Mouse (Mus musculus): Measurements from ENCODE around the gene Tor1b. TPM values are rescaled to one million over a fixed set of nuclear protein-coding genes. Genes with fewer than 3 reads are reported as not detected.
"Not testable (repeated sequence)": the region's sequence is repeated elsewhere in the genome, so short reads cannot be mapped to it uniquely, and the experiment has no call there.

Gene Tor1b
- polyA plus RNA-seq, 1 experiment from 2014 or later, result 39.1 TPM

DNA sequence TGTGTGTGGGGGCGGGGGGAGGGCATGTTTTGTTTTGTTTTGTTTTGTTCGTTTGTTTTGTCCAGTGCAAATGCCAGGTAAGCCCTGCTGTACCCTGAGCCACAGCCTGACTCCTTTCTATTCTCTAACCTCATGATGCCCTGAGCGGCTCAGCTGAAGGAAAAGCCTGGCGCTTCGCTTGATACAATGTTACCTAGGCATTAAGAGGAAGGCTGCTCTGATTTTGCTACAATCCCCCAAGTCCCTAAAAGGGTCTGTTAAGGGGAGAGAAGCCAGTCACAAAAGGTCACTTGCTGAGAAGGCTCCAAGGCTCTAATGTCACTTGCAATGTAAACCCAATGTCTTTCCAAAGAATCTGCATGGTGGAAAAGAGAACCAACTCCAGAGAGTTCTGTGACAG lies 37.4 kb upstream of the Tor1b start:
- Histone ChIP-seq H3K9me3 (ENCODE audit: control insufficient read depth, low read depth, low read length) (no peaks in the 10 kb centered on the region), H3K4me1 (ENCODE audit: control insufficient read depth, insufficient read depth, low read length) (0 out of 2 replicates have a peak, but pooled peaks cover 3% of the 10 kb centered on the region), H3K4me2 (replicated peaks; ENCODE audit: low read depth, low read length) (no peak overlapping the region), H3K36me3 (ENCODE audit: control insufficient read depth, insufficient read depth, low read length) (no peaks in the 10 kb centered on the region), H3K4me3 (ENCODE audit: low read depth, low read length) (no peak overlapping the region), H3K27me3 (ENCODE audit: control insufficient read depth, insufficient read depth, low read length) (no peaks in the 10 kb centered on the region), H3K9ac (replicated peaks; ENCODE audit: low read depth, low read length) (no peak overlapping the region), H3K27ac (ENCODE audit: low read length) (no peak overlapping the region)
- 84% methylated on average over 5 of the region's 5 CpGs for WGBS
- no peak for ATAC-seq (ENCODE audit: insufficient number of reproducible peaks, insufficient read depth, low FRiP score, low read depth)

DNA sequence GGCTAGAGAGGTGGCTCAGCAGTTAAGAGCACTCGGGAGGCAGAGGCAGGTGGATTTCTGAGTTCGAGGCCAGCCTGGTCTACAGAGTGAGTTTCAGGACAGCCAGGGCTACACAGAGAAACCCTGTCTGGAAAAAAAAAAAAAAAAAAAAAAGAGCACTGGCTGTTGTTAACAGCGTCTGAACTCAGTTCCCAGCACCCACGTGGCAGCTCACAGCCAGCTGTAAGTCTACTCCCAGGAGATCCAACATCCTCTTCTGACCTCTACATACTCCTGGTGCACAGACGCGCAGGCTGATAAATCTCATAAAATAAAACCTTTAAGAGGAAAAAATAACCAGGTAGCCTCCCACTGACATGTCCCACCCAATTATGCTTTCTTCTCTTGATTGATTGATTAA lies 36.8 kb upstream of the Tor1b start:
- H3K27me3 ChIP-seq (ENCODE audit: control insufficient read depth, insufficient read depth, low read length); ATAC-seq (ENCODE audit: insufficient number of reproducible peaks, insufficient read depth, low FRiP score, low read depth); H3K36me3 ChIP-seq (ENCODE audit: control insufficient read depth, insufficient read depth, low read length); H3K4me2 ChIP-seq (replicated peaks; ENCODE audit: low read depth, low read length); H3K4me3 ChIP-seq (ENCODE audit: low read depth, low read length); H3K9ac ChIP-seq (replicated peaks; ENCODE audit: low read depth, low read length); H3K9me3 ChIP-seq (ENCODE audit: control insufficient read depth, low read depth, low read length); H3K27ac ChIP-seq (ENCODE audit: low read length); H3K4me1 ChIP-seq (ENCODE audit: control insufficient read depth, insufficient read depth, low read length): not testable (repeated sequence)
- 80% methylated on average over 6 of the region's 6 CpGs for WGBS

DNA sequence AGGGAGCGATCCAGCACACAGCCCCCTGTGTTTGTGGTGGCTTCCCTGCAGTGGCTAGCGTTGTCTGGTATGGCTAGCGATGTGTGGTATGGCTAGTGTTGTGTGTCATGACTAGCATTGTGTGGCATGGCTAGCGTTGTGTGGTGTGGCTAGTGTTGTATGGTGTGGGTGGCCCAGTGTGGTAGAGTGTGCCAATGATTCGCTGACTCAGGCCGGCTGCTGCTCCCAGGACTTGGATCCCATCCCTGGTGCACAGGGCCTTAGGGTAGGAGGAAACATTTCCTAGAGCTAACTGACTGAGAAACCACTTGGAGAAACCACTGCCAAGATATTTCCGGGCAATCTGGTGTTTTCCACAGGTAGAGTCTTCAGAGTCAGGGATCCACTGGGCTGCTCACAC lies 35.1 kb upstream of the Tor1b start:
- H3K4me1 ChIP-seq (ENCODE audit: control insufficient read depth, insufficient read depth, low read length), result 0 out of 2 replicates have a peak, but pooled peaks cover 3% of the 10 kb centered on the region
- no peaks in the 10 kb centered on the region for H3K27me3 ChIP-seq (ENCODE audit: control insufficient read depth, insufficient read depth, low read length)
- no peaks in the 10 kb centered on the region for H3K9me3 ChIP-seq (ENCODE audit: control insufficient read depth, low read depth, low read length)
- no peak overlapping the region for H3K4me3 ChIP-seq (ENCODE audit: low read depth, low read length)
- WGBS, result 88% methylated on average over 7 of the region's 7 CpGs
- no peak overlapping the region for H3K27ac ChIP-seq (ENCODE audit: low read length)
- no peaks in the 10 kb centered on the region for H3K36me3 ChIP-seq (ENCODE audit: control insufficient read depth, insufficient read depth, low read length)
- no peak overlapping the region for H3K9ac ChIP-seq (replicated peaks; ENCODE audit: low read depth, low read length)
- no peak overlapping the region for H3K4me2 ChIP-seq (replicated peaks; ENCODE audit: low read depth, low read length)
- ATAC-seq (ENCODE audit: insufficient number of reproducible peaks, insufficient read depth, low FRiP score, low read depth), result no peak

GRCm38 (mm10) chr2:30918126-30918525 lies 34.6 kb upstream of the Tor1b start:
- no peak for ATAC-seq (ENCODE audit: insufficient number of reproducible peaks, insufficient read depth, low FRiP score, low read depth)
- Histone ChIP-seq H3K9ac (replicated peaks; ENCODE audit: low read depth, low read length) (no peak overlapping the region), H3K36me3 (ENCODE audit: control insufficient read depth, insufficient read depth, low read length) (no peaks in the 10 kb centered on the region), H3K4me2 (replicated peaks; ENCODE audit: low read depth, low read length) (no peak overlapping the region), H3K9me3 (ENCODE audit: control insufficient read depth, low read depth, low read length) (no peaks in the 10 kb centered on the region), H3K27ac (ENCODE audit: low read length) (peak overlapping the region; percentile 39; the same call in 1 of the 2 replicates), H3K4me3 (ENCODE audit: low read depth, low read length) (no peak overlapping the region), H3K27me3 (ENCODE audit: control insufficient read depth, insufficient read depth, low read length) (no peaks in the 10 kb centered on the region), H3K4me1 (ENCODE audit: control insufficient read depth, insufficient read depth, low read length) (0 out of 2 replicates have a peak, but pooled peaks cover 3% of the 10 kb centered on the region)
- WGBS, result 65% methylated on average over 6 of the region's 6 CpGs

DNA sequence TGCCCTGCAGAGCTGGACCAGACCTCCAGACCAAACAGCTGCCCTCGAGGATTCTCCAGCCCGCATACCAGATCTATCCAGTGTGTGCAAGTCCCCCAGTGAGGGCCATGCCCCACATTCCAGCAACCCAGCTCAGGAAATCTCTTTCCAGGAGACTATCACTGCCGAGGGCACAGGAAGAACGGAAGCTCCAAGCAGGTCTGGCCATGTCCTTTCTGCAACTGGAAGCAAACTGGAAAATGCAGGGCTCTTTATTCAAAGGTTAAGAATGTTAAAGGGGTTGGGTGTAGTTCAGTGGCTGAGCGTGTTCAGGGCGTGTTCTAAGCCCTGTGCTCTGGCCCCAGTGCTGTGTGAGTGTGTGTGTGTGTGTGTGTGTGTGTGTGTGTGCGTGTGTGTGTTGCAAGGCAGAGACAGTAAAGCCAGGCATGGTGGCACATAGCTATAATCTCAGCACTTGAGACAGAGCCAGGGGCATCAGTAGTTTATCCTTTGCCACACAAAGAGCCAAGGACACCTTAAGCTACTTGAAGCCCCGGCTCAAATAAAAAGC lies 33.9 kb upstream of the Tor1b start:
- 32% methylated on average over 8 of the region's 8 CpGs for WGBS
- Histone ChIP-seq H3K4me1 (ENCODE audit: control insufficient read depth, insufficient read depth, low read length) (0 out of 2 replicates have a peak, but pooled peaks cover 3% of the 10 kb centered on the region), H3K27me3 (ENCODE audit: control insufficient read depth, insufficient read depth, low read length) (no peaks in the 10 kb centered on the region), H3K36me3 (ENCODE audit: control insufficient read depth, insufficient read depth, low read length) (no peaks in the 10 kb centered on the region), H3K4me2 (replicated peaks; ENCODE audit: low read depth, low read length) (no peak overlapping the region), H3K4me3 (ENCODE audit: low read depth, low read length) (no peak overlapping the region), H3K9me3 (ENCODE audit: control insufficient read depth, low read depth, low read length) (no peaks in the 10 kb centered on the region), H3K27ac (ENCODE audit: low read length) (peak overlapping the region; percentile 39; the same call in 1 of the 2 replicates), H3K9ac (replicated peaks; ENCODE audit: low read depth, low read length) (no peak overlapping the region)
- no peak for ATAC-seq (ENCODE audit: insufficient number of reproducible peaks, insufficient read depth, low FRiP score, low read depth)

DNA sequence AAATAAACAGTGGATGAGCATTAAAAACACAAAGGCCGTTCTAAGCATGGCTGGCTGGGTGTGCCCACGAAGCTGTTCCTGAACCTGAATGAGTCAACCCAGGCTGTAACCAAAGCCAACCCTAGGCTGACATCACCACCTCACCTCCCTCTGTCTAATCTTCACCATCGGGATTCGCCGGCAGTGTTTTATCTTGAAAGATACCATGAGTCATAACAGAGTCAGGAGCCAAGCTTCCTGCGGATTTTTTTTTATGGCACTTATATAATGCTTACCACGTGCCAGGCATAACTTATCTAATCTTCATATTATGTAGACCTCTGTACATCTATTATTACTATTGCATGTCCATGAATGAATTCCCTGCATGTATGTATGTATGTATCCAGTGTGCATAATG lies 32.5 kb upstream of the Tor1b start:
- no peak overlapping the region for H3K4me3 ChIP-seq (ENCODE audit: low read depth, low read length)
- 52% methylated on average over 7 of the region's 7 CpGs for WGBS
- ATAC-seq (ENCODE audit: insufficient number of reproducible peaks, insufficient read depth, low FRiP score, low read depth), result no peak
- H3K27ac ChIP-seq (ENCODE audit: low read length), result no peak overlapping the region
- H3K9me3 ChIP-seq (ENCODE audit: control insufficient read depth, low read depth, low read length), result no peaks in the 10 kb centered on the region
- no peaks in the 10 kb centered on the region for H3K36me3 ChIP-seq (ENCODE audit: control insufficient read depth, insufficient read depth, low read length)
- H3K27me3 ChIP-seq (ENCODE audit: control insufficient read depth, insufficient read depth, low read length), result no peaks in the 10 kb centered on the region
- no peak overlapping the region for H3K9ac ChIP-seq (replicated peaks; ENCODE audit: low read depth, low read length)
- H3K4me2 ChIP-seq (replicated peaks; ENCODE audit: low read depth, low read length), result no peak overlapping the region
- 0 out of 2 replicates have a peak, but pooled peaks cover 3% of the 10 kb centered on the region for H3K4me1 ChIP-seq (ENCODE audit: control insufficient read depth, insufficient read depth, low read length)

- Histone ChIP-seq H3K4me3 (ENCODE audit: low read depth, low read length) (no peak overlapping the region), H3K9ac (replicated peaks; ENCODE audit: low read depth, low read length) (no peak overlapping the region), H3K27me3 (ENCODE audit: control insufficient read depth, insufficient read depth, low read length) (no peaks in the 10 kb centered on the region), H3K4me1 (ENCODE audit: control insufficient read depth, insufficient read depth, low read length) (0 out of 2 replicates have a peak, but pooled peaks cover 13% of the 10 kb centered on the region), H3K9me3 (ENCODE audit: control insufficient read depth, low read depth, low read length) (no peaks in the 10 kb centered on the region), H3K36me3 (ENCODE audit: control insufficient read depth, insufficient read depth, low read length) (no peaks in the 10 kb centered on the region), H3K27ac (ENCODE audit: low read length) (no peak overlapping the region), H3K4me2 (replicated peaks; ENCODE audit: low read depth, low read length) (no peak overlapping the region)
- WGBS, result 68% methylated on average over 3 of the region's 3 CpGs
- no peak for ATAC-seq (ENCODE audit: insufficient number of reproducible peaks, insufficient read depth, low FRiP score, low read depth)
Observed at GRCm38 (mm10) chr2:30923099-30923498, 29.7 kb upstream of the Tor1b start.

GRCm38 (mm10) chr2:30925181-30925580 lies 27.6 kb upstream of the Tor1b start:
- no peak for ATAC-seq (ENCODE audit: insufficient number of reproducible peaks, insufficient read depth, low FRiP score, low read depth)

GRCm38 (mm10) chr2:30926381-30926780 lies 26.4 kb upstream of the Tor1b start:
- H3K4me2 ChIP-seq (replicated peaks; ENCODE audit: low read depth, low read length), result no peak overlapping the region
- no peak for ATAC-seq (ENCODE audit: insufficient number of reproducible peaks, insufficient read depth, low FRiP score, low read depth)
- no peaks in the 10 kb centered on the region for H3K9me3 ChIP-seq (ENCODE audit: control insufficient read depth, low read depth, low read length)
- H3K9ac ChIP-seq (replicated peaks; ENCODE audit: low read depth, low read length), result no peak overlapping the region
- H3K4me3 ChIP-seq (ENCODE audit: low read depth, low read length), result no peak overlapping the region
- H3K4me1 ChIP-seq (ENCODE audit: control insufficient read depth, insufficient read depth, low read length), result peaks cover 15% of the 10 kb centered on the region; the same call in 1 of the 2 replicates
- no peaks in the 10 kb centered on the region for H3K36me3 ChIP-seq (ENCODE audit: control insufficient read depth, insufficient read depth, low read length)
- WGBS, result 56% methylated on average over 4 of the region's 4 CpGs
- H3K27me3 ChIP-seq (ENCODE audit: control insufficient read depth, insufficient read depth, low read length), result no peaks in the 10 kb centered on the region
- H3K27ac ChIP-seq (ENCODE audit: low read length), result no peak overlapping the region; the same call in 1 of the 2 replicates

More at GRCm38 (mm10) chr2:30925181-30925580, 27.6 kb upstream of the Tor1b start:
- no peak overlapping the region for H3K4me2 ChIP-seq (replicated peaks; ENCODE audit: low read depth, low read length)
- H3K9me3 ChIP-seq (ENCODE audit: control insufficient read depth, low read depth, low read length), result no peaks in the 10 kb centered on the region
- no peak overlapping the region for H3K4me3 ChIP-seq (ENCODE audit: low read depth, low read length)
- H3K9ac ChIP-seq (replicated peaks; ENCODE audit: low read depth, low read length), result no peak overlapping the region
- no peak overlapping the region for H3K27ac ChIP-seq (ENCODE audit: low read length)
- 79% methylated on average over 4 of the region's 4 CpGs for WGBS
- H3K4me1 ChIP-seq (ENCODE audit: control insufficient read depth, insufficient read depth, low read length), result peaks cover 15% of the 10 kb centered on the region; the same call in 1 of the 2 replicates
- no peaks in the 10 kb centered on the region for H3K27me3 ChIP-seq (ENCODE audit: control insufficient read depth, insufficient read depth, low read length)
- H3K36me3 ChIP-seq (ENCODE audit: control insufficient read depth, insufficient read depth, low read length), result no peaks in the 10 kb centered on the region
